Mouse (Mus musculus) frontal cortex, postnatal 10 days (tissue): ENCODE measurements around the gene Pkn1.

Experiments used
- DNase-seq, 2 experiments: peaks; one replicate each; pipeline ENCODE4 v3.0.0; 2022; ENCODE audit warnings: low spot score in 2 of 2, mixed read lengths in 1 of 2

Pkn1 gene

GRCm38 (mm10) chr8:83698661-83699453 lies at the start of gene Pkn1:
Gene Pkn1 (minus strand): TSS chr8:83699179.
- DNase-seq, result peak in 1 of 2 experiments; percentile 62

GRCm38 (mm10) chr8:83748708-83749107 lies 49.7 kb upstream of the Pkn1 start:
- DNase-seq, result peak; percentile 16 to 58

- DNase-seq, result peak; percentile 43 to 55
Measured at GRCm38 (mm10) chr8:83747661-83748346, 48.8 kb upstream of the Pkn1 start.

GRCm38 (mm10) chr8:83744070-83744469 lies 45.1 kb upstream of the Pkn1 start:
- DNase-seq, result no peak

- DNase-seq, result no peak
Measured at GRCm38 (mm10) chr8:83742968-83743367, 44.0 kb upstream of the Pkn1 start.

GRCm38 (mm10) chr8:83741849-83742655 lies 43.1 kb upstream of the Pkn1 start:
- DNase-seq, result no peak

GRCm38 (mm10) chr8:83740976-83741741 lies 42.2 kb upstream of the Pkn1 start, which contains the start of gene Adgre5:
Gene Adgre5 (minus strand): TSS chr8:83741326.
- DNase-seq, result peak in 1 of 2 experiments; percentile 36

GRCm38 (mm10) chr8:83740586-83740975 lies 41.6 kb upstream of the Pkn1 start:
- no peak for DNase-seq

- no peak for DNase-seq
Measured at GRCm38 (mm10) chr8:83739711-83740468, 40.9 kb upstream of the Pkn1 start.

GRCm38 (mm10) chr8:83738949-83739710 lies 40.2 kb upstream of the Pkn1 start:
- DNase-seq, result no peak

GRCm38 (mm10) chr8:83737852-83738562 lies 39.0 kb upstream of the Pkn1 start:
- DNase-seq, result peak; percentile 18 to 33

GRCm38 (mm10) chr8:83737346-83737745 lies 38.4 kb upstream of the Pkn1 start:
- no peak for DNase-seq

GRCm38 (mm10) chr8:83736681-83737080 lies 37.7 kb upstream of the Pkn1 start:
- DNase-seq, result no peak

GRCm38 (mm10) chr8:83732919-83733318 lies 33.9 kb upstream of the Pkn1 start:
- no peak for DNase-seq

- no peak for DNase-seq
Measured at GRCm38 (mm10) chr8:83731906-83732305, 32.9 kb upstream of the Pkn1 start.

GRCm38 (mm10) chr8:83729009-83729807 lies 30.2 kb upstream of the Pkn1 start:
- no peak for DNase-seq

- DNase-seq, result no peak
Measured at GRCm38 (mm10) chr8:83725521-83726102, 26.6 kb upstream of the Pkn1 start.
